Mouse (Mus musculus): ENCODE results near the gene Gata1. TPM values are rescaled to one million over a fixed set of nuclear protein-coding genes. Genes with fewer than 3 reads are reported as not detected.

The Gata1 gene
- total and polyA plus RNA-seq, 3 experiments = 0.21 to 0.43 (median 0.23) TPM

DNA sequence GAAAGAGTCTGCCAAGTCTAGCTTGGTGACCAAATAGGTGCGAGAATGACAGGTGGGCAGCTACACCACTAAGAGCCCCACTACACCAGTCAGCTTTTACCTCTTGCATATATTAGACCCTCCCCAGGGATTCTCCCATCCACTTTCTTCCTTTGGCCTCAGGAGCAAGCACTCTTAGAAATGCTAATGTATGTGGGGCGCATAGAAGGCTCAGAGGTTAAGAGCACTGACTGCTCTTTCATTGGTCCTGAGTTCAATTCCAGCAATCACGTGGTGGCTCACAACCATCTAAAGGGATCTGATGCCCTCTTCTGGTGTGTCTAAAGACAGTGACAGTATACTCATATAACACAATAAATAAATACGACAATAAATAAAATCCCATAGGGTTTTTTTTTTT, 25.1 kb upstream of the Gata1 start:
- Histone ChIP-seq H3K27ac (ENCODE audit: insufficient read depth, low read depth) (no peak overlapping the region), H3K79me2 (replicated peaks; ENCODE audit: control insufficient read depth, extremely low read depth, insufficient read depth, poor library complexity, severe bottlenecking) (no peaks in the 10 kb centered on the region), H3K9ac (ENCODE audit: insufficient read depth, low read depth) (no peak overlapping the region), H3K4me3 (replicated peaks in 1 of 3; ENCODE audit: low read depth in 2 of 3, low read length in 2 of 3, poor library complexity in 1 of 3) (no peak overlapping the region), H3K4me2 (ENCODE audit: insufficient read depth, low read depth, poor library complexity, severe bottlenecking) (no peak overlapping the region), H3K27me3 (replicated peaks) (no peaks in the 10 kb centered on the region), H3K36me3 (replicated peaks in 1 of 2; ENCODE audit: control insufficient read depth in 1 of 2, insufficient read depth in 1 of 2, low read length in 1 of 2) (no peaks in the 10 kb centered on the region), H3K4me1 (ENCODE audit: control insufficient read depth in 1 of 2, insufficient read depth in 2 of 2) (no peaks in the 10 kb centered on the region), H3K9me3 (replicated peaks; ENCODE audit: low read length) (no peaks in the 10 kb centered on the region)
- DNase-seq (ENCODE audit: extremely low read depth) = no peak
- TF ChIP-seq ZKSCAN1 (IDR thresholded peaks at IDR 0.05; ENCODE audit: borderline replicate concordance, low read depth, low read length) = no peak
- TF ChIP-seq CTCF (conservative IDR thresholded peaks at IDR 0.05 in 1 of 2, IDR thresholded peaks at IDR 0.05 in 1 of 2; ENCODE audit: low read depth in 2 of 2, low read length in 2 of 2) = peak in 1 of 2 experiments; percentile 8; a peak in 1 of 4 replicates
- dilution Hi-C loops (cut with MboI; ENCODE audit: extremely low pct_ligation_motif_present, extremely low pct_unique_long_range_greater_than_20kb, low sequenced_read_pairs) (no loop called here), in situ Hi-C loops (cut with MboI; ENCODE audit: low pct_ligation_motif_present, low pct_unique_long_range_greater_than_20kb, low sequenced_read_pairs) (no loop called here)

DNA sequence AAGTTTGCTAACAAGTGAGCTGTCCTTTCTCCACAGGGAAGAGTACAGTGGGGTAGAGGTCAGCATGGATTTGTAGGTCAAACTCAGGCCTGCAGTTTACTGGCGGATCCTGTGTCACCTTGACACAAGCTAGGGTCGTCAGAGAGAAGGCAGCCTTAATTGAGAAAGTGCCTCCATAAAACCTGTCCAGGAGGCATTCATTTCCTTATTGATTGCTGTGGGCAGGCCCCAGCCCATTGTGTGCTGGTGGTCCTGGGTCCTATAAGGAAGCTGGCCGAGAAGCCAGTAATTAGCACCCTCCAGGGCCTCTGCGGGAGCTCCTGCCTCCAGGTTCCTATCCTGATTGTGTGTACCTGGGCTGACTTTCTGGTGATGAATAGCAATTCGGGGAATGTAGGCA, 24.1 kb upstream of the Gata1 start:
- H3K9ac ChIP-seq (ENCODE audit: insufficient read depth, low read depth) = no peak overlapping the region
- no peaks in the 10 kb centered on the region for H3K36me3 ChIP-seq (replicated peaks in 1 of 2; ENCODE audit: control insufficient read depth in 1 of 2, insufficient read depth in 1 of 2, low read length in 1 of 2)
- no peak for DNase-seq (ENCODE audit: extremely low read depth)
- no peaks in the 10 kb centered on the region for H3K9me3 ChIP-seq (replicated peaks; ENCODE audit: low read length)
- no peaks in the 10 kb centered on the region for H3K27me3 ChIP-seq (replicated peaks)
- no peaks in the 10 kb centered on the region for H3K4me1 ChIP-seq (ENCODE audit: control insufficient read depth in 1 of 2, insufficient read depth in 2 of 2)
- no peaks in the 10 kb centered on the region for H3K79me2 ChIP-seq (replicated peaks; ENCODE audit: control insufficient read depth, extremely low read depth, insufficient read depth, poor library complexity, severe bottlenecking)
- dilution Hi-C loops (cut with MboI; ENCODE audit: extremely low pct_ligation_motif_present, extremely low pct_unique_long_range_greater_than_20kb, low sequenced_read_pairs) = no loop called here
- H3K4me2 ChIP-seq (ENCODE audit: insufficient read depth, low read depth, poor library complexity, severe bottlenecking) = no peak overlapping the region
- no peak overlapping the region for H3K27ac ChIP-seq (ENCODE audit: insufficient read depth, low read depth)
- H3K4me3 ChIP-seq (replicated peaks in 1 of 3; ENCODE audit: low read depth in 2 of 3, low read length in 2 of 3, poor library complexity in 1 of 3) = no peak overlapping the region
- in situ Hi-C loops (cut with MboI; ENCODE audit: low pct_ligation_motif_present, low pct_unique_long_range_greater_than_20kb, low sequenced_read_pairs) = no loop called here
- TF ChIP-seq BHLHE40 (IDR thresholded peaks at IDR 0.05; ENCODE audit: low read depth, low read length) (no peak), GABPA (IDR thresholded peaks at IDR 0.05; ENCODE audit: insufficient replicate concordance, low read depth, low read length) (no peak), POLR2AphosphoS2 (IDR thresholded peaks at IDR 0.05; ENCODE audit: low read depth, low read length) (no peak), HCFC1 (IDR thresholded peaks at IDR 0.05; ENCODE audit: low read depth, low read length) (no peak), TCF12 (IDR thresholded peaks at IDR 0.05; ENCODE audit: low read depth, low read length) (no peak), MAZ (IDR thresholded peaks at IDR 0.05; ENCODE audit: low read depth, low read length) (no peak), SIN3A (IDR thresholded peaks at IDR 0.05; ENCODE audit: low read length) (no peak), RAD21 (IDR thresholded peaks at IDR 0.05; ENCODE audit: low read depth, low read length) (no peak), TBP (conservative IDR thresholded peaks at IDR 0.05; ENCODE audit: low read depth, low read length) (no peak)

DNA sequence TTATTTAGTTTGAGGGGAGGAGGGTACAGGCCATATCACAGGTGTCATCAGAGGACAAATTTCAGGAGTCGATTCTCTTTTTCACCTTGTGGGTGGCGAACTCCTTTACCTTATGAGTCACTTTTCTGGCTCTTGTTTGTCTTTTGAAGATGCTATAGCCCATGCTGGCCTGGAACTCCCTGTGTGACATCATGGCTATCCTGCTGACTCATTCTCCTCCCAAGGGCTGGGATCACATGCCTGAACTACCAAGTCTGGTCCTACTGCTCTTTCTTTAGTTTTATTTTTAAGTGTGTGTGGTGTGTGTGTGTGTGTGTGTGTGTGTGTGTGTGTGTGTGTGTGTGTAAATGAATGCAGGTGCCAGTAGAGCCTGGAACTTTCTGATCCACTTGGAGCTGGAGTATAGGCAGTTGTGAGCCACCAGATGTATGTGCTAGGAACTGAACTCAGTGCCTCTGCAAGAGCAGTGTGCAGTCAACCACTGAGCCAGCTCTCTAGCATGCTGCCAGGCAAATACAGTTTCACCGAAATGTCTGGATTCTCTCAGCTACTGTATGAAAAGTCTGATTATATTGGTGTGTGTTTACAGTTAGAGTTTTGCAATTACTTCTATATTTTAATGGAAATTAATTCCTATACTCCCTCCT, 22.8 kb upstream of the Gata1 start:
- Histone ChIP-seq H3K4me3 (replicated peaks in 1 of 3; ENCODE audit: low read depth in 2 of 3, low read length in 2 of 3, poor library complexity in 1 of 3) (no peak overlapping the region), H3K36me3 (replicated peaks in 1 of 2; ENCODE audit: control insufficient read depth in 1 of 2, insufficient read depth in 1 of 2, low read length in 1 of 2) (no peaks in the 10 kb centered on the region), H3K4me1 (ENCODE audit: control insufficient read depth in 1 of 2, insufficient read depth in 2 of 2) (no peaks in the 10 kb centered on the region), H3K4me2 (ENCODE audit: insufficient read depth, low read depth, poor library complexity, severe bottlenecking) (no peak overlapping the region), H3K27me3 (replicated peaks) (no peaks in the 10 kb centered on the region), H3K27ac (ENCODE audit: insufficient read depth, low read depth) (no peak overlapping the region), H3K79me2 (replicated peaks; ENCODE audit: control insufficient read depth, extremely low read depth, insufficient read depth, poor library complexity, severe bottlenecking) (no peaks in the 10 kb centered on the region), H3K9me3 (replicated peaks; ENCODE audit: low read length) (no peaks in the 10 kb centered on the region), H3K9ac (ENCODE audit: insufficient read depth, low read depth) (no peak overlapping the region)
- no peak for TF ChIP-seq MAFK (IDR thresholded peaks at IDR 0.05; ENCODE audit: insufficient replicate concordance, low read length)
- no peak for TF ChIP-seq NELFE (IDR thresholded peaks at IDR 0.05; ENCODE audit: low read depth, low read length)
- no peak for TF ChIP-seq ZC3H11A (IDR thresholded peaks at IDR 0.05; ENCODE audit: low read depth, low read length)
- TF ChIP-seq MXI1 (IDR thresholded peaks at IDR 0.05; ENCODE audit: low read depth, low read length) = no peak
- no peak for TF ChIP-seq GABPA (IDR thresholded peaks at IDR 0.05; ENCODE audit: insufficient replicate concordance, low read depth, low read length)
- no peak for TF ChIP-seq TCF12 (IDR thresholded peaks at IDR 0.05; ENCODE audit: low read depth, low read length)
- no peak for TF ChIP-seq IRF4 (IDR thresholded peaks at IDR 0.05; ENCODE audit: low read depth, low read length)
- TF ChIP-seq MEF2A (IDR thresholded peaks at IDR 0.05; ENCODE audit: borderline replicate concordance, low read depth, low read length) = no peak
- TF ChIP-seq ZKSCAN1 (IDR thresholded peaks at IDR 0.05; ENCODE audit: borderline replicate concordance, low read depth, low read length) = no peak
- no peak for TF ChIP-seq ZMIZ1 (IDR thresholded peaks at IDR 0.05; ENCODE audit: low read depth, low read length)
- TF ChIP-seq MAX (IDR thresholded peaks at IDR 0.05; ENCODE audit: low read length) = no peak
- no peak for TF ChIP-seq NRF1 (IDR thresholded peaks at IDR 0.05; ENCODE audit: low read depth, low read length)
- no peak for TF ChIP-seq JUN (IDR thresholded peaks at IDR 0.05; ENCODE audit: insufficient read depth, low read depth, low read length)
- TF ChIP-seq USF1 (IDR thresholded peaks at IDR 0.05; ENCODE audit: low read depth, low read length) = no peak
- no peak for TF ChIP-seq ETS1 (conservative IDR thresholded peaks at IDR 0.05; ENCODE audit: low read depth, low read length)
- TF ChIP-seq TBP (conservative IDR thresholded peaks at IDR 0.05; ENCODE audit: low read depth, low read length) = no peak
- no peak for TF ChIP-seq PAX5 (IDR thresholded peaks at IDR 0.05; ENCODE audit: low read length)
- TF ChIP-seq CHD2 (IDR thresholded peaks at IDR 0.05; ENCODE audit: low read length) = no peak
- in situ Hi-C loops (cut with MboI; ENCODE audit: low pct_ligation_motif_present, low pct_unique_long_range_greater_than_20kb, low sequenced_read_pairs) (no loop called here), dilution Hi-C loops (cut with MboI; ENCODE audit: extremely low pct_ligation_motif_present, extremely low pct_unique_long_range_greater_than_20kb, low sequenced_read_pairs) (no loop called here)
- no peak for DNase-seq (ENCODE audit: extremely low read depth)
